Mouse (Mus musculus): ENCODE data around the gene Rcc2.

Rcc2 gene

GRCm38 (mm10) chr4:140688044-140688825 lies 12.1 kb upstream of the Rcc2 start:
- no peak for DNase-seq

GRCm38 (mm10) chr4:140688826-140689425 lies 11.4 kb upstream of the Rcc2 start:
- no peak for DNase-seq

GRCm38 (mm10) chr4:140689873-140690655 lies 10.3 kb upstream of the Rcc2 start:
- no peak for DNase-seq

DNA sequence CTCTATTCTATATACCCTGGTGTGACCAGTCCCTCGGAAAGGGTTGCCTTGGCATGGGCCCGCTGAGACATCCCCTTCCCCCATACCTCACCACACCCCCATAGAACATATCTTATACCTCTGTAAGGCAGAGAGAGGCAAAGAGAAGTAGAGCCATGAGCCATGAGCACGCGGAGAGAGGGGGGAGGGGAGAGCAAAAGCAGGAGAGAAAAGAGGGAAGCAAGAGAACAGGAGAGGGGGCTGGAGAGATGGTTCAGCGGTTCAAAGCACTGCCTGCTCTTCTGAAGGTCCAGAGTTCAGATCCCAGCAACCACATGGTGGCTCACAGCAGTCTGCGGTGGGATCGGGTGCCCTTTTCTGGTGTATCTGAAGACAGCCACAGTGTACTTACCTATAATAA lies 8.9 kb upstream of the Rcc2 start:
- no peak for DNase-seq

- DNase-seq: no peak
Observed at GRCm38 (mm10) chr4:140693513-140693912, 6.8 kb upstream of the Rcc2 start.

DNA sequence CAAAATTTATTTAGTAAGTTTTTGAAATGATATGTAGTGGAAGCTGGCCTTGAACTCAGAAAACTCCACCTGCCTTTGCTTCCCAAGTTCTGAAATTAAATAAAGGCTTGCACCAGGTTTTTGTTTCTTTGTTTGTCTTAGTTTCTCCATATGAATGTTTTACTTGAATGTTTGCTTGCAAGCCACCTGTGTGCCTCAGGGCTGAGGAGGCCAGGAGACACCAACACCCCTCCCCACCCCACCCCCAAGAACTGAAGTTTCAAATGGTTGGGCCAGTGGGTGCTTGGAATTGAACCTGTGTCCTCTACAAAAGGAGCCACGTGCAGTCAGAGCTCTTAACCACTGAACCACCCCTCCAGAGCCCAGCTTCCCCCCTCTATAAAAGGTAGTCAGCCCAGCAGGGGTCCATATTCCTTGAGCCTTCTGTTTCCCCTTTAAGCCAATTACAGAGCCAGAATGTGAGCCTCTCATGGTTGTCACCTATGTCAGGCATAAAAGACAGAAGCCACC lies 5.7 kb upstream of the Rcc2 start:
- DNase-seq: no peak

- no peak for DNase-seq
Observed at GRCm38 (mm10) chr4:140695146-140695545, 5.2 kb upstream of the Rcc2 start.

- no peak for DNase-seq
Observed at GRCm38 (mm10) chr4:140695675-140696585, 4.4 kb upstream of the Rcc2 start.

DNA sequence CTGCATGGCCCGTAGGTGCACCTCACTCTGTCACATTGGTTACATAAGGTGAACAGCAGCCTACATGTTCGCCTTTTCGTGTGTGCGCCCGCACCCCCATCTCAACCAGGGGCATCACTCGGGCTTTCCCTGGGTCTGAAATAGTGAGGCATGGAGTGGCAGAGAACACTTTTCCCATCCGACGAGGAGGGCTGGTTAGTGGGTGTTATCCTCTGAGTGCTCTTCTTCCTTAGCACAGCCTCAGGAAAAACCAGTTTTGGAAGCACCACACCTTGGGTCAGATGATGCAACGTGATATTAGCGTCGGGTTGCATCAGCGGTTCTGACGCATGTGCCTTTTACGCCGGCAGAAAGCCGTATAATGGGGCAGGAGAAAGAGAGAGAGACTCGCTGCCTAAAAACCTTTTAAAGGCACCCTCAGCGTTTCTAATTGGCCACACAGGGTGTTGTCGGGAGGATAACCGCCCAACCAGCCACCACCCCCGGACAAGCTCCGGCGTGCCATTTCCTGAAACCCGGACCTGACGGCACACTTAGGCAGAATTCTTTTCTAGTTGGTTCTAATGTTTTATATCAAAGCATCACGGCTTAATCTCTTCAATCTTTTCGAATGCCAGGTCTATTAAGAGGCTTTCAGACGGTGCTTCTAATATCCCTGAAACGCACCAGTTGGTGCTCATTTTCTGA lies 757 bp upstream of the Rcc2 start:
- peak in 1 of 2 experiments; percentile 35 for DNase-seq

DNA sequence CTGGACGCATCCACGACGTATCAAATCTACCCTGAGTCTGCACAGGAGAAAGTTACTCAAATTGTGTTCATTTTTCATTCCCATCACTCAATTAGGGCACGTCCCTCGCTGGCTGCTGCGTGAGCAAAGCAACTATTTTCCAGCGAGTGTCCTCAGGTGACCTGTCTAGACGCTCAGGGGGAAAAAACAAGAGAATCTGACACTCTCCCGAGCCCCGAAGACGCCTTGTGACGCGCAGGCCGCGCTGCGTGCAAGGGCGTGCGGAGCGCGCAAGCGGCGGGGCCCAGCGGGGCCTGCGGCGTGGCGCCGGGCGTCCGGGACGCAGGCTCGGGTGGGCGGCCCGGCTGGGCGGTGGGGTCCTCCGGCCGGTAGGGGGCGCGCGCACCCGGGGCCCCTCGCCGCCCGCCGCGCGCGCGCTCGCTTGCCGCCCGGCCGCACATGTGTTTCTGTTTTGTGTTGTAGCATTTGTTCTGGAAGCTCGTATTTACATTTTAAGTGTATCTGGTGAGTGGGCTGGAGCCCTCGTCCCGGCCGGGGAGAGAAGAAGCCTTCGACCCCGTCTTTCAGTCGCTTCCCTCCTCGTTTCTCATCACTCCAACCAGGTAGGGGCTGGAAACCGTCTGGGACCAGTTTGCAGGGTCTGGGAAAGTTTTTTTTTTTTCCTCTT lies 841 bp downstream of the Rcc2 start:
- DNase-seq: peak; percentile 91

DNA sequence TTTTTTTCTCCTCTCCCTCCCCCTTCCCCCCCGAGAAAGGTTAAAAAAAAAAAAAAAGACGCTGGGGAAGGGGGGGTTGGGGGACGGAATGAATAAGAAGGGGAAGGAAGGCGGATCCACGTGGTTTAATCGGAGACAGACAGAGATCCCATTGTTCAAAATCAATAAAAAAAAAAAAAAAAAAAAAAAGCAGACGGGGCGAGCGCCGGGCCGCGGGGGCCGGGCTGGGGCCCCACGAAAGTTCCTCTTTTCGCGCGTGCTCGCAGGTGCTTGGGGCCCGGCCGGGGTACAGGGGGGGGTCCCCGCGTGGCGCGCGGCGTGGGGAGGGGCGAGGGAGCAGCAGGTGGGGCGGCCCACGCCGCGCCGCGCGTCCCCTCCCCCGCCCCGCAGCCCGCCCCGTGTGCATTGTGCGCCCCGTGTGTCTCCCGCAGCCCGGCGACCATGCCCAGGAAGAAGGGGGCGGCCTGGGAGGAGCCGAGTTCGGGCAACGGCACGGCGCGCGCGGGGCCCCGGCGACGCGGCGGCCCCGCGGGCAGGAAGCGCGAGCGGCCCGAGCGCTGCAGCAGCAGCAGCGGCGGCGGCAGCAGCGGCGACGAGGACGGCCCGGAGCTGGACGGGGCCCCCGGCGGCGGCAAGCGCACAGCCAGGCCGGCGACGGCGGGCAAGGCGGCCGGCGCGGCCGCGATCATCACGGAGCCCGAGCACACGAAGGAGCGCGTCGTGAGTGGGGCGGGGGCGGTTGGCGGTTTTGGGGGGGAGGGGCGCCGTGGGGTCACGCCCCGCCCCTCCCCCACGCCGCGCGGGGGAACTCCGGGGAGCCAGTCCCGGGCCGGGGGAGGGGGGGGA lies 1.6 kb downstream of the Rcc2 start:
- DNase-seq: peak; percentile 53 to 57

DNA sequence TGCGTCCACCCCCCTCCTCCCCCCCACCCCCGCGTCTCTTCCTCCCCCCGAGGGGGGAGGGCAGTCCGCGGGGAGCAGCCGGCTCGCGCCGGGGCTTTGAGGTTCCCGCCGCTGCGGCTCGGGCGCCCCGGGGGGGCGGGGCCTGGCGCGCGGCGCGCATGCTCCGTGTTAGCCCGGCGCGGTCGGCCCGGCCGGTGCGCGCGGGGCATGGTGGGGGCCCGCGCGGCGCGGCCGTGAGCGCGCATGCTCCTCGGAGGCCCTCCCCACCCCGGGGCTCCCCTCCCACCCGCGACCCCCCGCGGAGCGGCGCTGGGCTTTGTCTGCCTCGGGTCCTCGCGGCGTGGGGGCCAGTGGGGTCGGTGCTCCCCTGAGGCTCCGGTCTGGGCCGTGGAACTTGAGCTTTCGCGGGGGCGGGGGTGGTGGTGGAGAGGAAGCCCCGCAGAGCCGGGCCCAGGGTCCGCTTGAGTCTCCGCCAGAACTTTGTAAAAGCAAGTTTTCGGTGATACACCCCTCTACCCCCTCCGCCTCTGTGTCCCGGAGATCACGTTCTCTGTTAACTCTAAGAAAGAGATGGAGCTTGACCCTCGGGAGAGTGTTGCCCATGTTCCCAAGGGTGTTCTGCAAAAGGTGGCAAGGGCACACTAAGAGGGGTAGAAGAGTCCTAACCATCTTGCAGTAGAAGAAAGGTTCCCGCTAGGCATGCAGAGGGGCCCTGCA lies 2.4 kb downstream of the Rcc2 start:
- peak; percentile 76 to 86 for DNase-seq

- no peak for DNase-seq
Observed at GRCm38 (mm10) chr4:140703636-140704035, 3.3 kb downstream of the Rcc2 start.

DNA sequence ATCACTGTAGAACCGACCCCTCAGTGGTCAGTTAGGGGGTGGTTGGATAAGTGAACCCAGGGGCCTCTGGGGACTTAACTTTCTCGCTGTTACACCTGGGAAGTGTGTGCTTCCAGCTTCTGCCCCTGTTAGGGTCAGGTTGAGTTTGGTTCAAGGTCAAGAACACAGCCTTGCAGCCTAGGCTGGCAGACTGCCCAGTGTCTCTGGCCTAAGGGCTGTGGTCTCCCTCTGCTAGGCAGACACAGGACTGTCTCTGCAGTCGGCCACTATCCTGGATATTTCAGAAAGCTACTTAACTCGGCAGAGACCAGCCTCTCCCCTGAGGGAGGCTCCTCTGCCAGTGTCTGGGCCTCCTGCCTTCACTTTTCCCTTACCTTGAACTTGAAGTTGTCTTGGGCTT lies 3.8 kb downstream of the Rcc2 start:
- peak in 1 of 2 experiments; percentile 60 for DNase-seq

GRCm38 (mm10) chr4:140707615-140708014 lies 7.3 kb downstream of the Rcc2 start:
- no peak for DNase-seq

GRCm38 (mm10) chr4:140708297-140708927 lies 8.1 kb downstream of the Rcc2 start:
- DNase-seq: no peak

- peak; percentile 40 to 43 for DNase-seq
Observed at GRCm38 (mm10) chr4:140709111-140709510, 8.8 kb downstream of the Rcc2 start.

DNA sequence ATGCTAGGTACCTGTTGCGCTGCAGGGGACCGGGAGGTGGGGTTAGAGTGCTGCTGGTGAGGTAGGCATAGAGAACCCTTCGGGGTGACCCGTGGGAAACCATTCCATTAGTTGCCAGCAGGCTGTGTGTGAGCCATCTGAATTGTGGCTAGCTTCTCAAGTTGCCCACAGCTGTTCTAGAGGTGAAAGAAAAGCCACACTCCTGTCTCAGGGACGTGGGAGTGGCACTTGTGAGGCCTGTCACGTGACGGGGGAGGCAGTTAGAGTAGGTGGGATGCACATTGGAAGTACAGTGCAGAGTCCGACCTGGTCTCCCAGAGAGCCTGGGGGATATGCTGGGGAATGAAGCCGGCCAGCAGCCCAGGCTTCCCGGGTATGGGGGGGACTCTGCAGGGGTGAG lies 9.3 kb downstream of the Rcc2 start:
- no peak for DNase-seq

- DNase-seq: no peak
Observed at GRCm38 (mm10) chr4:140710781-140711180, 10.4 kb downstream of the Rcc2 start.
